Mouse (Mus musculus): ENCODE measurements around the gene Cxcl12. TPM values are rescaled to one million over a fixed set of nuclear protein-coding genes. Genes with fewer than 3 reads are reported as not detected.

Cxcl12 gene
- polyA plus RNA-seq, 1 experiment from 2014 or later = 157 TPM

GRCm38 (mm10) chr6:117202856-117203400 lies 34.6 kb downstream of the Cxcl12 start:
- H3K36me3 ChIP-seq (ENCODE audit: control insufficient read depth, insufficient read depth, low read length) = no peaks in the 10 kb centered on the region
- peaks cover 11% of the 10 kb centered on the region; the same call in 1 of the 2 replicates for H3K27me3 ChIP-seq (ENCODE audit: control insufficient read depth, insufficient read depth, low read length)
- H3K4me2 ChIP-seq = no peak overlapping the region
- no peak for ATAC-seq (replicated peaks; ENCODE audit: insufficient number of reproducible peaks, low FRiP score, low TSS enrichment)
- H3K27ac ChIP-seq (ENCODE audit: low read depth, low read length) = no peak overlapping the region
- H3K9me3 ChIP-seq (replicated peaks; ENCODE audit: control insufficient read depth, low read length) = no peaks in the 10 kb centered on the region
- H3K4me3 ChIP-seq (ENCODE audit: low read depth, low read length) = no peak overlapping the region
- WGBS (ENCODE audit: insufficient replicate concordance) = 61% methylated on average over 2 of the region's 2 CpGs
- H3K4me1 ChIP-seq (ENCODE audit: control insufficient read depth, insufficient read depth, low read length) = peaks cover 2% of the 10 kb centered on the region; the same call in 1 of the 2 replicates
- H3K9ac ChIP-seq (ENCODE audit: low read depth, low read length) = no peak overlapping the region

GRCm38 (mm10) chr6:117204112-117204511 lies 35.8 kb downstream of the Cxcl12 start:
- 78% methylated on average over 3 of the region's 3 CpGs for WGBS (ENCODE audit: insufficient replicate concordance)
- Histone ChIP-seq H3K4me3 (ENCODE audit: low read depth, low read length) (no peak overlapping the region), H3K27ac (ENCODE audit: low read depth, low read length) (no peak overlapping the region), H3K4me1 (ENCODE audit: control insufficient read depth, insufficient read depth, low read length) (peaks cover 2% of the 10 kb centered on the region; the same call in 1 of the 2 replicates), H3K27me3 (ENCODE audit: control insufficient read depth, insufficient read depth, low read length) (peaks cover 9% of the 10 kb centered on the region; the same call in 1 of the 2 replicates), H3K36me3 (ENCODE audit: control insufficient read depth, insufficient read depth, low read length) (no peaks in the 10 kb centered on the region), H3K9ac (ENCODE audit: low read depth, low read length) (no peak overlapping the region), H3K4me2 (no peak overlapping the region), H3K9me3 (replicated peaks; ENCODE audit: control insufficient read depth, low read length) (no peaks in the 10 kb centered on the region)
- no peak for ATAC-seq (replicated peaks; ENCODE audit: insufficient number of reproducible peaks, low FRiP score, low TSS enrichment)

GRCm38 (mm10) chr6:117206834-117207233 lies 38.5 kb downstream of the Cxcl12 start:
- no peak overlapping the region for H3K27ac ChIP-seq (ENCODE audit: low read depth, low read length)
- no peak overlapping the region for H3K9ac ChIP-seq (ENCODE audit: low read depth, low read length)
- no peaks in the 10 kb centered on the region for H3K9me3 ChIP-seq (replicated peaks; ENCODE audit: control insufficient read depth, low read length)
- no peak overlapping the region for H3K4me2 ChIP-seq
- no peak for ATAC-seq (replicated peaks; ENCODE audit: insufficient number of reproducible peaks, low FRiP score, low TSS enrichment)
- 86% methylated on average over 2 of the region's 2 CpGs for WGBS (ENCODE audit: insufficient replicate concordance)
- peaks cover 5% of the 10 kb centered on the region; the same call in 1 of the 2 replicates for H3K4me1 ChIP-seq (ENCODE audit: control insufficient read depth, insufficient read depth, low read length)
- peaks cover 6% of the 10 kb centered on the region; the same call in 1 of the 2 replicates for H3K27me3 ChIP-seq (ENCODE audit: control insufficient read depth, insufficient read depth, low read length)
- no peak overlapping the region for H3K4me3 ChIP-seq (ENCODE audit: low read depth, low read length)
- H3K36me3 ChIP-seq (ENCODE audit: control insufficient read depth, insufficient read depth, low read length) = no peaks in the 10 kb centered on the region

GRCm38 (mm10) chr6:117207289-117207688 lies 39.0 kb downstream of the Cxcl12 start:
- peaks cover 6% of the 10 kb centered on the region; the same call in 1 of the 2 replicates for H3K27me3 ChIP-seq (ENCODE audit: control insufficient read depth, insufficient read depth, low read length)
- H3K4me2 ChIP-seq = no peak overlapping the region
- no peaks in the 10 kb centered on the region for H3K9me3 ChIP-seq (replicated peaks; ENCODE audit: control insufficient read depth, low read length)
- no peak overlapping the region for H3K9ac ChIP-seq (ENCODE audit: low read depth, low read length)
- H3K4me1 ChIP-seq (ENCODE audit: control insufficient read depth, insufficient read depth, low read length) = peaks cover 5% of the 10 kb centered on the region; the same call in 1 of the 2 replicates
- no peak overlapping the region for H3K27ac ChIP-seq (ENCODE audit: low read depth, low read length)
- 73% methylated on average over 1 of the region's 1 CpGs for WGBS (ENCODE audit: insufficient replicate concordance)
- no peak overlapping the region for H3K4me3 ChIP-seq (ENCODE audit: low read depth, low read length)
- no peak for ATAC-seq (replicated peaks; ENCODE audit: insufficient number of reproducible peaks, low FRiP score, low TSS enrichment)
- no peaks in the 10 kb centered on the region for H3K36me3 ChIP-seq (ENCODE audit: control insufficient read depth, insufficient read depth, low read length)

GRCm38 (mm10) chr6:117210086-117210485 lies 41.8 kb downstream of the Cxcl12 start:
- Histone ChIP-seq H3K4me1 (ENCODE audit: control insufficient read depth, insufficient read depth, low read length) (peaks cover 5% of the 10 kb centered on the region; the same call in 1 of the 2 replicates), H3K4me3 (ENCODE audit: low read depth, low read length) (no peak overlapping the region), H3K9me3 (replicated peaks; ENCODE audit: control insufficient read depth, low read length) (no peaks in the 10 kb centered on the region), H3K36me3 (ENCODE audit: control insufficient read depth, insufficient read depth, low read length) (no peaks in the 10 kb centered on the region), H3K27ac (ENCODE audit: low read depth, low read length) (0 out of 2 replicates have a peak overlapping the region, but pooled peaks have one; percentile 54), H3K27me3 (ENCODE audit: control insufficient read depth, insufficient read depth, low read length) (peaks cover 4% of the 10 kb centered on the region; the same call in 1 of the 2 replicates), H3K9ac (ENCODE audit: low read depth, low read length) (no peak overlapping the region), H3K4me2 (peak overlapping the region; percentile 12; the same call in 1 of the 2 replicates)
- WGBS (ENCODE audit: insufficient replicate concordance) = 16% methylated on average over 6 of the region's 6 CpGs
- ATAC-seq (replicated peaks; ENCODE audit: insufficient number of reproducible peaks, low FRiP score, low TSS enrichment) = peak; percentile 61

GRCm38 (mm10) chr6:117210536-117210935 lies 42.2 kb downstream of the Cxcl12 start:
- WGBS (ENCODE audit: insufficient replicate concordance) = 17% methylated on average over 6 of the region's 6 CpGs
- H3K4me2 ChIP-seq = peak overlapping the region; percentile 12; the same call in 1 of the 2 replicates
- H3K9me3 ChIP-seq (replicated peaks; ENCODE audit: control insufficient read depth, low read length) = no peaks in the 10 kb centered on the region
- ATAC-seq (replicated peaks; ENCODE audit: insufficient number of reproducible peaks, low FRiP score, low TSS enrichment) = 0 out of 2 replicates have a peak, but pooled peaks have one; percentile 22
- H3K27ac ChIP-seq (ENCODE audit: low read depth, low read length) = peak overlapping the region; percentile 54
- H3K27me3 ChIP-seq (ENCODE audit: control insufficient read depth, insufficient read depth, low read length) = peaks cover 4% of the 10 kb centered on the region; the same call in 1 of the 2 replicates
- H3K4me1 ChIP-seq (ENCODE audit: control insufficient read depth, insufficient read depth, low read length) = peaks cover 5% of the 10 kb centered on the region; the same call in 1 of the 2 replicates
- H3K36me3 ChIP-seq (ENCODE audit: control insufficient read depth, insufficient read depth, low read length) = no peaks in the 10 kb centered on the region
- H3K9ac ChIP-seq (ENCODE audit: low read depth, low read length) = no peak overlapping the region
- H3K4me3 ChIP-seq (ENCODE audit: low read depth, low read length) = no peak overlapping the region

GRCm38 (mm10) chr6:117214506-117214905 lies 46.2 kb downstream of the Cxcl12 start:
- Histone ChIP-seq H3K4me3 (ENCODE audit: low read depth, low read length) (no peak overlapping the region), H3K27me3 (ENCODE audit: control insufficient read depth, insufficient read depth, low read length) (no peaks in the 10 kb centered on the region), H3K9ac (ENCODE audit: low read depth, low read length) (no peak overlapping the region), H3K36me3 (ENCODE audit: control insufficient read depth, insufficient read depth, low read length) (no peaks in the 10 kb centered on the region), H3K27ac (ENCODE audit: low read depth, low read length) (no peak overlapping the region), H3K4me1 (ENCODE audit: control insufficient read depth, insufficient read depth, low read length) (peaks cover under 1% of the 10 kb centered on the region; the same call in 1 of the 2 replicates), H3K9me3 (replicated peaks; ENCODE audit: control insufficient read depth, low read length) (no peaks in the 10 kb centered on the region), H3K4me2 (no peak overlapping the region)
- WGBS (ENCODE audit: insufficient replicate concordance) = 73% methylated on average over 5 of the region's 5 CpGs
- ATAC-seq (replicated peaks; ENCODE audit: insufficient number of reproducible peaks, low FRiP score, low TSS enrichment) = no peak

- Histone ChIP-seq H3K4me1 (ENCODE audit: control insufficient read depth, insufficient read depth, low read length) (peaks cover 5% of the 10 kb centered on the region; the same call in 1 of the 2 replicates), H3K4me3 (ENCODE audit: low read depth, low read length) (no peak overlapping the region), H3K9me3 (replicated peaks; ENCODE audit: control insufficient read depth, low read length) (no peaks in the 10 kb centered on the region), H3K27ac (ENCODE audit: low read depth, low read length) (no peak overlapping the region), H3K4me2 (no peak overlapping the region), H3K36me3 (ENCODE audit: control insufficient read depth, insufficient read depth, low read length) (no peaks in the 10 kb centered on the region), H3K27me3 (ENCODE audit: control insufficient read depth, insufficient read depth, low read length) (no peaks in the 10 kb centered on the region; the same call in 1 of the 2 replicates), H3K9ac (ENCODE audit: low read depth, low read length) (no peak overlapping the region)
- no peak for ATAC-seq (replicated peaks; ENCODE audit: insufficient number of reproducible peaks, low FRiP score, low TSS enrichment)
- WGBS (ENCODE audit: insufficient replicate concordance) = 75% methylated on average over 9 of the region's 9 CpGs
Measured at GRCm38 (mm10) chr6:117218442-117219299, 50.3 kb downstream of the Cxcl12 start.
